Mouse (Mus musculus) myocyte (in vitro differentiated cells): ENCODE data around the gene Hist1h3g. TPM values are rescaled to one million over a fixed set of nuclear protein-coding genes. Genes with fewer than 3 reads are reported as not detected.

Source experiments
- H3K27me3 ChIP-seq: one replicate; pipeline ENCODE4 v1.6.1; 2011; ENCODE audit not compliant: control insufficient read depth, insufficient read depth, insufficient read length
- H3K36me3 ChIP-seq: one replicate; pipeline ENCODE4 v1.6.1; 2011; ENCODE audit not compliant: control insufficient read depth, insufficient read depth
- H3K4me2 ChIP-seq: one replicate; pipeline ENCODE4 v1.6.1; 2011; ENCODE audit warnings: low read depth, control low read depth
- H3K4me3 ChIP-seq: one replicate; pipeline ENCODE4 v1.5.1; 2011; ENCODE audit warnings: mild to moderate bottlenecking, control low read depth, moderate library complexity
- H3K79me2 ChIP-seq: one replicate; pipeline ENCODE4 v1.6.1; 2011; ENCODE audit not compliant: control insufficient read depth, insufficient read depth
- H3ac ChIP-seq: one replicate; pipeline ENCODE4 v1.6.1; 2011; ENCODE audit not compliant: control insufficient read depth, insufficient read length
- CEBPB ChIP-seq: IDR thresholded peaks from 2 replicates; pipeline ENCODE4 v1.6.1; 2011; ENCODE audit warnings: mild to moderate bottlenecking, moderate library complexity; ENCODE audit not compliant: poor library complexity, insufficient read depth, severe bottlenecking
- E2F4 ChIP-seq: IDR thresholded peaks from one replicate; pipeline ENCODE4 v1.6.1; 2011; ENCODE audit warnings: mild to moderate bottlenecking, control low read depth, moderate library complexity; ENCODE audit not compliant: insufficient read depth
- MAX ChIP-seq: IDR thresholded peaks from one replicate; pipeline ENCODE4 v1.6.1; 2011; ENCODE audit warnings: low read depth, mild to moderate bottlenecking, control low read depth
- MYOD1 ChIP-seq, 3 experiments: IDR thresholded peaks; one replicate each; pipeline ENCODE4 v1.6.1; 2011; ENCODE audit warnings: control low read depth in 2 of 3, low read depth in 2 of 3, mild to moderate bottlenecking in 2 of 3, moderate library complexity in 1 of 3; ENCODE audit not compliant: insufficient read length in 2 of 3, control insufficient read depth in 1 of 3
- MYOG ChIP-seq, 3 experiments: IDR thresholded peaks; one replicate each; pipeline ENCODE4 v1.6.1; 2011; ENCODE audit warnings: control low read depth in 2 of 3, low read depth in 2 of 3, mild to moderate bottlenecking in 2 of 3; ENCODE audit not compliant: insufficient read length in 2 of 3, control insufficient read depth in 1 of 3, insufficient read depth in 1 of 3
- POLR2A ChIP-seq: IDR thresholded peaks from one replicate; pipeline ENCODE4 v1.6.1; 2011; ENCODE audit warnings: low read depth, mild to moderate bottlenecking, control low read depth, moderate library complexity; ENCODE audit not compliant: insufficient read length
- POLR2AphosphoS2 ChIP-seq: IDR thresholded peaks from one replicate; pipeline ENCODE4 v1.6.1; 2011; ENCODE audit warnings: low read depth, control low read depth; ENCODE audit not compliant: insufficient read length
- REST ChIP-seq: IDR thresholded peaks from one replicate; pipeline ENCODE4 v1.6.1; 2011; ENCODE audit warnings: mild to moderate bottlenecking, control low read depth, moderate library complexity; ENCODE audit not compliant: insufficient read depth, insufficient read length
- SRF ChIP-seq: IDR thresholded peaks from one replicate; pipeline ENCODE4 v1.6.1; 2011; ENCODE audit warnings: low read depth; ENCODE audit not compliant: control insufficient read depth, insufficient read length
- TCF12 ChIP-seq: IDR thresholded peaks from one replicate; pipeline ENCODE4 v1.6.1; 2011; ENCODE audit warnings: mild to moderate bottlenecking, control low read depth; ENCODE audit not compliant: poor library complexity, insufficient read depth, severe bottlenecking
- TCF3 ChIP-seq: IDR thresholded peaks from one replicate; pipeline ENCODE4 v1.6.1; 2011; ENCODE audit warnings: low read depth, control low read depth; ENCODE audit not compliant: insufficient read length
- USF1 ChIP-seq: IDR thresholded peaks from one replicate; pipeline ENCODE4 v1.6.1; 2011; ENCODE audit warnings: low read depth, mild to moderate bottlenecking, control low read depth, moderate library complexity
- polyA plus RNA-seq: library from polyadenylated mRNA; unstranded; fragments of >200 nt; fragmentation: generic; extraction: Trizol; gene quantifications from one replicate; pipeline ENCODE4 v1.2.1, GENCODE M21; 2012; ENCODE audit warnings: missing spikeins

Hist1h3g gene
- polyA plus RNA-seq, 1 experiment = 3.3 TPM

DNA sequence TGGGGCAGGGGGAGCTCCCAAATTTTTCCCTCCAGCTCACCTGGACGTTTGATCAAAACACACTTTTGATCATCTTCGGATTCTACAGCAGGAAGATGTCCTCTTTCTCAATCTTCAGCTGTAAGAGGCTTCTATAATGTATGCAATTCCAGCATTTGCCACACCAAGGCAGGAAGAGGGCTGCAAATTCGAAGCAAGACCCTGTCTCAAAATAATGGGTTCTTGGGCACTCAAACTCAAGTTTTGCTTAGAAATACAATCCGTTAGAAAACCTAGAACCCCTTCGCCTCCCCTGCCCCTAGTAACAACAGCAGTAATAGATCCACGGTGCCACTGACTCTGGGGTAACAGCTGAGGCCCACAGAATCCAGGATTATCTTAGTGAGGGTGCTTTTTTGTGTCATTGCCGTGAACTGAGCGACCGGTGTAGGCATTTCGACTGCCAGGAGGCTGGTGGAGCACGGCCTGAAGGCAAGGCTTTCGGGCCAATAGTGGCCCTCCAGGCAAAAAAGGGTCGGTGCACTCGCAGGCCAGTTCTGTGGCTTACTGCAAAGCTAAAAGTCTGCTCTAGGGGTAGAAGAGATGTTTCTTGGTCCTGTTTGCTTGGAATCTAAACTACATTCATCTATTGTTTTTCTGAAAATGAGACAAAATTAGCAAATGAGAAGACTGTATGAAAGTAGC is 29.4 kb upstream of the Hist1h3g start:
- no peak for TF ChIP-seq MYOG (IDR thresholded peaks at IDR 0.05; ENCODE audit: control insufficient read depth in 1 of 3, insufficient read depth in 1 of 3, insufficient read length in 2 of 3, low read depth in 2 of 3)
- no peak for TF ChIP-seq POLR2A
- no peak for TF ChIP-seq CEBPB
- no peak for TF ChIP-seq SRF
- TF ChIP-seq POLR2AphosphoS2 = no peak
- TF ChIP-seq E2F4 = no peak
- H3K79me2 ChIP-seq = no peaks in the 10 kb centered on the region
- H3K4me2 ChIP-seq = peak overlapping the region; percentile 91
- no peaks in the 10 kb centered on the region for H3K36me3 ChIP-seq
- peak overlapping the region; percentile 26 for H3K4me3 ChIP-seq
- no peaks in the 10 kb centered on the region for H3K27me3 ChIP-seq
- no peak overlapping the region for H3ac ChIP-seq

DNA sequence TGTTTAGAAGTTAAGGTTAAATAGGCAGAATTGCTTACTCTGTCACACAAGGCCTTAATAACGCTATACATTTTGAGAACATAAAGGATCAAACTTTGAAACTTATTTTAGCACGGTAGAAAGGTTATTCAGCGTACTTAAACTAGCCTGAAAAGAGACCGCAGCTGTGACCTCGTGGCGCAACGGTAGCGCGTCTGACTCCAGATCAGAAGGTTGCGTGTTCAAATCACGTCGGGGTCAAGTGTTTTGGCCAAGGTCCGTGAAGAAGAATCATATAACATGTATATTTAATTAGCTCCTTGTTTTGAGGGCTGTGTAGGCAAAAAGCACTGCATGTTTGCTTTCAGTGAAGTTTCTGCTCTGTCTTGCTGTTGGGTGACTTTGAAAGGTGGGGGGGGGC is 28.9 kb upstream of the Hist1h3g start:
- peak overlapping the region; percentile 26 for H3K4me3 ChIP-seq
- peak overlapping the region; percentile 91 for H3K4me2 ChIP-seq
- H3ac ChIP-seq = no peak overlapping the region

DNA sequence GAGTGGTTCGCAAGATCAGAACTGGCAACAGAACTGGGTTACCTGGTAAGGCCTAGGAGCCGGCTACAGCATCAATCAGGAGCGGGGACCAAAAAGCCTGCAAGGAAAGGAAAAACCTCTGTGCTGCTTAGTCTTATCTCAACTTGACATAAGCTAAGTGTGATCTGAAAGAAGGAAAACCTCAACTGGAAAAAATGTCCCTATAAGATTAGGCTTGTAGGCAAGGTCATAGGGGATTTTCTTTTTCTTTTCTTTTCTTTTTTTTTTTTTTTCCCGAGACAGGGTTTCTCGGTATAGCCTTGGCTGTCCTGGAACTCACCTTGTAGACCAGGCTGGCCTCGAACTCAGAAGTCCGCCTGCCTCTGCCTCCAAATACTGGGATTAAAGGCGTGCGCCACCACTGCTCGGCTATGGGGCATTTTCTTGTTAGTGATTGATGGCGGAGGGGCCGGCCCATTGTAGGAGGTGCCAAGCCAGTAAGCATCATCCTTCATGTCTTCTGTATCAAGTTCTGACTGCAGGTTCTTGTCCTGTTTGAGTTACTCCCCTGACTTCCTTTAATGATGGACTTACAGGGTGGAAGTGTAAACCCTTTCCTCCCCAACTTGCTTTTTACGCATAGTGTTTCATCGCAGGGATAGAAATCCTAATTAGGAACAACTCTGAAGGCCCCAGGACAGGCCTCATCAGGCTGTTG is 28.3 kb upstream of the Hist1h3g start:
- no peaks in the 10 kb centered on the region for H3K79me2 ChIP-seq
- no peaks in the 10 kb centered on the region for H3K36me3 ChIP-seq
- no peak overlapping the region for H3ac ChIP-seq
- no peak overlapping the region for H3K4me2 ChIP-seq
- H3K4me3 ChIP-seq = no peak overlapping the region
- TF ChIP-seq REST (no peak), TCF3 (no peak), CEBPB (no peak), MYOD1 (IDR thresholded peaks at IDR 0.05; ENCODE audit: control insufficient read depth in 1 of 3, insufficient read length in 2 of 3, low read depth in 2 of 3) (no peak), POLR2AphosphoS2 (no peak), SRF (no peak), TCF12 (no peak), MYOG (IDR thresholded peaks at IDR 0.05; ENCODE audit: control insufficient read depth in 1 of 3, insufficient read depth in 1 of 3, insufficient read length in 2 of 3, low read depth in 2 of 3) (no peak), MAX (no peak), E2F4 (no peak), USF1 (no peak), POLR2A (no peak)
- no peaks in the 10 kb centered on the region for H3K27me3 ChIP-seq

More for the DNA sequence above, 28.9 kb upstream of the Hist1h3g start:
- H3K79me2 ChIP-seq = no peaks in the 10 kb centered on the region
- no peaks in the 10 kb centered on the region for H3K36me3 ChIP-seq
- no peak for TF ChIP-seq MYOD1 (IDR thresholded peaks at IDR 0.05; ENCODE audit: control insufficient read depth in 1 of 3, insufficient read length in 2 of 3, low read depth in 2 of 3)
- 0 out of 2 replicates have a peak, but pooled peaks have one; percentile 31 for TF ChIP-seq CEBPB
- H3K27me3 ChIP-seq = no peaks in the 10 kb centered on the region

DNA sequence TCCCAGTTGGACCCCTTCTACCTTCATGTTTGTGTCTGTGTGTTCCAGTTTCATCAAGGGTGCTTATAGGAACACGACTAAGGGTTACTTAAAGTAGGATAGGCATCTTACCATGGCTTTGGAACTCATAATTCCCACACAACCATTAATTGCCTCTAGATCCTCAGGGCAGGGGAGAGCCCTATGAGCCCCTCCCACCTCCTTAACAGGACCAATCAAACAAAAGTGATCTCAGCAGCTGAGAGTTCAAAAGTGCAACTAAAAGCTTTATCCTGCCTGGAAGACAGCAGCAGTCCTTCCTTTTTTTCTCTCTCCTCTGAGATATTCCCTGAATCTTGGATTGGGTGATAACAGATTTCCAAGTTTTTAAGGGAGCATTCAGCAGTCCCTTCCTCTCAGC is 25.1 kb upstream of the Hist1h3g start:
- H3K36me3 ChIP-seq = no peaks in the 10 kb centered on the region

GRCm38 (mm10) chr13:23513517-23513916 is 21.7 kb upstream of the Hist1h3g start:
- TF ChIP-seq MAX (no peak), POLR2AphosphoS2 (no peak)
- no peak overlapping the region for H3ac ChIP-seq

More for the DNA sequence above, 25.1 kb upstream of the Hist1h3g start:
- no peaks in the 10 kb centered on the region for H3K27me3 ChIP-seq
- TF ChIP-seq TCF12 (no peak), USF1 (no peak), REST (no peak), MAX (no peak), POLR2A (no peak), MYOG (IDR thresholded peaks at IDR 0.05; ENCODE audit: control insufficient read depth in 1 of 3, insufficient read depth in 1 of 3, insufficient read length in 2 of 3, low read depth in 2 of 3) (no peak), CEBPB (no peak), TCF3 (no peak), E2F4 (no peak), MYOD1 (IDR thresholded peaks at IDR 0.05; ENCODE audit: control insufficient read depth in 1 of 3, insufficient read length in 2 of 3, low read depth in 2 of 3) (no peak), SRF (no peak), POLR2AphosphoS2 (no peak)
- H3K4me2 ChIP-seq = peak overlapping the region; percentile 16
- no peak overlapping the region for H3ac ChIP-seq
- no peak overlapping the region for H3K4me3 ChIP-seq
- H3K79me2 ChIP-seq = no peaks in the 10 kb centered on the region

More at GRCm38 (mm10) chr13:23513517-23513916, 21.7 kb upstream of the Hist1h3g start:
- no peaks in the 10 kb centered on the region for H3K27me3 ChIP-seq
- no peaks in the 10 kb centered on the region for H3K36me3 ChIP-seq
- H3K79me2 ChIP-seq = no peaks in the 10 kb centered on the region
- no peak overlapping the region for H3K4me3 ChIP-seq
- H3K4me2 ChIP-seq = no peak overlapping the region
